Mouse (Mus musculus) bone marrow, adult 2 months (tissue): Measurements from ENCODE around the gene Setd1b.

Source experiments
- CTCF ChIP-seq: fragments of 200-500 bp; IDR thresholded peaks from 2 replicates; pipeline ENCODE4 v1.5.1; 2011; ENCODE audit warnings: low read length, control low read depth; ENCODE audit not compliant: control insufficient read depth, insufficient read depth
- POLR2A ChIP-seq: fragments of 200-500 bp; IDR thresholded peaks from 2 replicates; pipeline ENCODE4 v1.6.1; 2011; ENCODE audit warnings: low read depth, mild to moderate bottlenecking, control low read depth, low read length, borderline replicate concordance; ENCODE audit not compliant: control insufficient read depth

- TF ChIP-seq CTCF = no peak
- no peak for TF ChIP-seq POLR2A
These were observed 1.4 kb downstream of the Setd1b start for GRCm38 (mm10) chr5:123143251-123143970.
